Comparison of ENCODE assay signal across 27 mouse cellular contexts in genomic region chr1:161254361-161254760, GRCm38 (mm10). TPM values are rescaled to one million over a fixed set of nuclear protein-coding genes. Genes with fewer than 3 reads are reported as not detected.
DNase-seq lines count a peak whose midpoint lies in the region; ATAC-seq and TF ChIP-seq lines count a peak whose summit lies in the region.
"Had no signal": no experiment of that assay in that cellular context is flagged by ENCODE, and none has a peak within 500 bp of the region (broad histone marks: within the 10 kb centered on the region; RNA-seq: fewer than 3 reads in every experiment).

No protein-coding gene starts in this region.

- no peaks in the 10 kb centered on the region for H3K36me3 ChIP-seq in intestine, postnatal 0 days (ENCODE audit: control insufficient read depth, insufficient read depth)
- H3K36me3 ChIP-seq in intestine, embryonic 15.5 days = no peaks in the 10 kb centered on the region
- H3K36me3 ChIP-seq in ES-E14 (ENCODE audit: control insufficient read depth, insufficient read depth, low read length, poor library complexity, severe bottlenecking) = no peaks in the 10 kb centered on the region
- H3K36me3 ChIP-seq in liver, embryonic 16.5 days (ENCODE audit: control insufficient read depth, insufficient read depth) = no peaks in the 10 kb centered on the region
- H3K36me3 ChIP-seq: embryonic facial prominence, embryonic 12.5 days; forebrain, embryonic 12.5 days; limb, embryonic 12.5 days; neural tube, embryonic 13.5 days had no signal

- H3K9ac ChIP-seq in intestine, postnatal 0 days (ENCODE audit: low read depth, low read length) = no peak overlapping the region
- no peak overlapping the region for H3K9ac ChIP-seq in intestine, embryonic 15.5 days
- H3K9ac ChIP-seq in ES-E14 (ENCODE audit: insufficient read depth, low read depth, low read length, poor library complexity, severe bottlenecking) = no peak overlapping the region
- no peak overlapping the region for H3K9ac ChIP-seq in liver, embryonic 16.5 days (ENCODE audit: low read depth, low read length)
- H3K9ac ChIP-seq: embryonic facial prominence, embryonic 12.5 days; forebrain, embryonic 12.5 days; limb, embryonic 12.5 days; lung, embryonic 14.5 days; neural tube, embryonic 13.5 days had no signal

- peaks cover 5% of the 10 kb centered on the region; the same call in 1 of the 2 replicates for H3K4me1 ChIP-seq in intestine, postnatal 0 days (replicated peaks; ENCODE audit: control insufficient read depth, insufficient read depth, low read length)
- H3K4me1 ChIP-seq in intestine, embryonic 15.5 days (replicated peaks) = 0 out of 2 replicates have a peak, but pooled peaks cover 3% of the 10 kb centered on the region
- H3K4me1 ChIP-seq in ES-E14 (ENCODE audit: control insufficient read depth in 2 of 2, insufficient read depth in 2 of 2, low read length in 2 of 2, poor library complexity in 1 of 2) = peaks cover 4 to 14% of the 10 kb centered on the region in 2 experiments; a peak in 2 of 4 replicates
- H3K4me1 ChIP-seq in liver, embryonic 16.5 days (ENCODE audit: control insufficient read depth, low read depth, low read length) = peaks cover 52% of the 10 kb centered on the region

- H3K9me3 ChIP-seq in intestine, postnatal 0 days (ENCODE audit: control insufficient read depth) = no peaks in the 10 kb centered on the region
- no peaks in the 10 kb centered on the region for H3K9me3 ChIP-seq in intestine, embryonic 15.5 days
- no peaks in the 10 kb centered on the region for H3K9me3 ChIP-seq in ES-E14 (ENCODE audit: control insufficient read depth, insufficient read depth, low read depth, low read length)
- no peaks in the 10 kb centered on the region for H3K9me3 ChIP-seq in liver, embryonic 16.5 days (replicated peaks; ENCODE audit: control insufficient read depth, low read length)
- H3K9me3 ChIP-seq: embryonic facial prominence, embryonic 12.5 days; forebrain, embryonic 12.5 days; G1E; limb, embryonic 12.5 days; neural tube, embryonic 13.5 days had no signal

- no peak for ATAC-seq in intestine, postnatal 0 days
- no peak for ATAC-seq in intestine, embryonic 15.5 days
- ATAC-seq in liver, embryonic 16.5 days (ENCODE audit: low read depth) = no peak
- ATAC-seq: activated CD4-positive, CD25-positive, alpha-beta regulatory T cell, adult 4 months; CD4-positive, CD25-positive, alpha-beta regulatory T cell, adult 4 months; hindbrain, postnatal 0 days; midbrain, embryonic 16.5 days had no signal

- DNase-seq in ES-E14 (ENCODE audit: low read depth, low spot score) (no peak), liver (peak; percentile 19)
- no peak for DNase-seq in thymus, postnatal 4 days
- no peak for DNase-seq in ovary, postnatal 10 days (ENCODE audit: low spot score)
- DNase-seq: adrenal gland, adult 8-10 months; cerebellum, adult 2 months; cerebellum, postnatal 25 days; gastrocnemius, postnatal 36 days; heart, postnatal 10 days; kidney, adult 11 months; lung, embryonic 14.5 days; right cerebral cortex, adult 18-20 months; thymus, adult 18-20 months had no signal

- TF ChIP-seq CTCF in intestine, postnatal 0 days (IDR thresholded peaks at IDR 0.05; ENCODE audit: low read depth) = 0 out of 2 replicates have a peak, but pooled peaks have one; percentile 30

- H3K4me3 ChIP-seq in intestine, postnatal 0 days (ENCODE audit: low read depth, low read length) = no peak overlapping the region
- H3K4me3 ChIP-seq in intestine, embryonic 15.5 days (replicated peaks) = no peak overlapping the region
- H3K4me3 ChIP-seq in ES-E14 (ENCODE audit: insufficient read depth in 1 of 2, low read depth in 1 of 2, low read length in 2 of 2, poor library complexity in 1 of 2, severe bottlenecking in 1 of 2) = no peak overlapping the region
- H3K4me3 ChIP-seq in liver, embryonic 16.5 days (ENCODE audit: low read depth, low read length) = no peak overlapping the region
- H3K4me3 ChIP-seq: embryonic facial prominence, embryonic 12.5 days; forebrain, embryonic 12.5 days; limb, embryonic 12.5 days; myocyte; neural tube, embryonic 13.5 days had no signal

- H3K4me2 ChIP-seq in intestine, postnatal 0 days (replicated peaks; ENCODE audit: low read depth) = no peak overlapping the region
- H3K4me2 ChIP-seq in intestine, embryonic 15.5 days (replicated peaks) = no peak overlapping the region
- H3K4me2 ChIP-seq in liver, embryonic 16.5 days (ENCODE audit: low read depth, low read length) = no peak overlapping the region
- H3K4me2 ChIP-seq: embryonic facial prominence, embryonic 12.5 days; forebrain, embryonic 12.5 days; limb, embryonic 12.5 days; lung, embryonic 14.5 days; neural tube, embryonic 13.5 days had no signal

- no peaks in the 10 kb centered on the region for H3K27me3 ChIP-seq in intestine, postnatal 0 days (replicated peaks; ENCODE audit: control insufficient read depth, insufficient read depth, low read length)
- H3K27me3 ChIP-seq in intestine, embryonic 15.5 days (replicated peaks) = no peaks in the 10 kb centered on the region
- H3K27me3 ChIP-seq in liver, embryonic 16.5 days (ENCODE audit: control insufficient read depth, insufficient read depth, low read depth, low read length) = no peaks in the 10 kb centered on the region
- H3K27me3 ChIP-seq: embryonic facial prominence, embryonic 12.5 days; limb, embryonic 12.5 days had no signal

- in situ Hi-C loops in ES-E14 (cut with MboI; ENCODE audit: low sequenced_read_pairs in 2 of 2, unreplicated experiment in 2 of 2) = no loop called here

- WGBS in intestine, postnatal 0 days = 61% methylated on average over 1 of the region's 1 CpGs
- 77% methylated on average over 1 of the region's 1 CpGs for WGBS in intestine, embryonic 15.5 days
- WGBS in liver, embryonic 16.5 days (ENCODE audit: insufficient replicate concordance) = 41% methylated on average over 1 of the region's 1 CpGs

- H3K27ac ChIP-seq in intestine, postnatal 0 days (ENCODE audit: low read depth, low read length) = no peak overlapping the region
- H3K27ac ChIP-seq in intestine, embryonic 15.5 days = no peak overlapping the region
- no peak overlapping the region for H3K27ac ChIP-seq in ES-E14 (ENCODE audit: insufficient read depth, low read depth, low read length, poor library complexity, severe bottlenecking)
- H3K27ac ChIP-seq in liver, embryonic 16.5 days (ENCODE audit: low read length) = peak overlapping the region; percentile 51
- H3K27ac ChIP-seq: embryonic facial prominence, embryonic 12.5 days; forebrain, embryonic 12.5 days; hindbrain, postnatal 0 days; limb, embryonic 12.5 days; macrophage; neural tube, embryonic 13.5 days had no signal

TF ChIP-seq in ES-E14, 5 proteins besides CTCF, POLR2A, EP300 and RAD21:
- TF ChIP-seq ZNF384 (IDR thresholded peaks at IDR 0.05; ENCODE audit: low read depth, low read length) = no peak
- no peak for TF ChIP-seq ZC3H11A (IDR thresholded peaks at IDR 0.05; ENCODE audit: borderline replicate concordance, low read depth, low read length)
- peak; percentile 66; the same call in 1 of the 2 replicates for TF ChIP-seq MAFK (IDR thresholded peaks at IDR 0.05; ENCODE audit: insufficient read depth, low read depth, low read length)
- TF ChIP-seq CHD2 (IDR thresholded peaks at IDR 0.05; ENCODE audit: low read depth, low read length) = no peak

RNA-seq across cellular contexts. Expression of gene Prdx6, which starts 3.3 kb away (rescaled TPM):
- 373 and 385 TPM in 2 replicates for polyA plus RNA-seq in intestine, postnatal 0 days (2015; fragmentation: Nextera tagmentation; extraction: Ambion mirVana)
- polyA plus RNA-seq in intestine, embryonic 15.5 days (2015; fragmentation: Nextera tagmentation; extraction: Ambion mirVana) = 484 and 495 TPM in 2 replicates
- total RNA-seq in ES-E14 (2012; rRNA removed) = 268 and 390 TPM in 2 replicates
- 383 and 398 TPM in 2 replicates for polyA plus RNA-seq in liver, embryonic 16.5 days (2015; fragmentation: Nextera tagmentation; extraction: Ambion mirVana)
